Mouse (Mus musculus) stomach, embryonic 16.5 days (tissue): ENCODE measurements at regions not wholly inside any gene's neighbourhood (a gene's known extent, or its start where the extent isn't known, plus 50 kb on each side); places are given as distances from the start of the nearest gene placed in this dataset.

ENCODE experiments used
- ATAC-seq: fragments of 200-750 bp; cut with Nextera tagmentation; 2 replicates; pipeline ENCODE4 v1.8.0; 2017; ENCODE audit warnings: moderate number of reproducible peaks, moderate TSS enrichment; ENCODE audit not compliant: insufficient read depth, low FRiP score
- H3K27ac ChIP-seq: fragments of 300-500 bp; sonication (generic); 2 replicates; pipeline ENCODE4 v1.5.1; 2014; ENCODE audit warnings: low read length
- H3K27me3 ChIP-seq: fragments of 300-500 bp; sonication (generic); 2 replicates; pipeline ENCODE4 v1.6.1; 2014; ENCODE audit warnings: low read length, control low read depth, mixed read lengths; ENCODE audit not compliant: control insufficient read depth, insufficient read depth
- H3K36me3 ChIP-seq: fragments of 300-500 bp; sonication (generic); 2 replicates; pipeline ENCODE4 v1.6.1; 2014; ENCODE audit warnings: low read length; ENCODE audit not compliant: control insufficient read depth, insufficient read depth
- H3K4me1 ChIP-seq: fragments of 300-500 bp; sonication (generic); 2 replicates; pipeline ENCODE4 v1.6.1; 2014; ENCODE audit warnings: low read length, control low read depth, mixed read lengths; ENCODE audit not compliant: control insufficient read depth, insufficient read depth
- H3K4me2 ChIP-seq: fragments of 300-500 bp; sonication (generic); 2 replicates; pipeline ENCODE4 v1.6.1; 2014; ENCODE audit warnings: low read depth, low read length, mixed read lengths
- H3K4me3 ChIP-seq: fragments of 300-500 bp; sonication (generic); replicated peaks from 2 replicates; pipeline ENCODE4 v1.5.1; 2014; ENCODE audit warnings: mild to moderate bottlenecking, low read length
- H3K9ac ChIP-seq: fragments of 300-500 bp; sonication (generic); 2 replicates; pipeline ENCODE4 v1.6.1; 2014; ENCODE audit warnings: low read length
- H3K9me3 ChIP-seq: fragments of 300-500 bp; sonication (generic); replicated peaks from 2 replicates; pipeline ENCODE4 v1.6.1; 2016; ENCODE audit warnings: low read length, control low read depth; ENCODE audit not compliant: control insufficient read depth
- WGBS: fragments of 180-500 bp; shearing (Covaris S2); extraction: QIAGEN DNeasy Blood & Tissue Kit; methylation state at CpG from one replicate; pipeline ENCODE4 v1.1.7; 2014; 5-methylcytosine and 5-hydroxymethylcytosine counted together

DNA sequence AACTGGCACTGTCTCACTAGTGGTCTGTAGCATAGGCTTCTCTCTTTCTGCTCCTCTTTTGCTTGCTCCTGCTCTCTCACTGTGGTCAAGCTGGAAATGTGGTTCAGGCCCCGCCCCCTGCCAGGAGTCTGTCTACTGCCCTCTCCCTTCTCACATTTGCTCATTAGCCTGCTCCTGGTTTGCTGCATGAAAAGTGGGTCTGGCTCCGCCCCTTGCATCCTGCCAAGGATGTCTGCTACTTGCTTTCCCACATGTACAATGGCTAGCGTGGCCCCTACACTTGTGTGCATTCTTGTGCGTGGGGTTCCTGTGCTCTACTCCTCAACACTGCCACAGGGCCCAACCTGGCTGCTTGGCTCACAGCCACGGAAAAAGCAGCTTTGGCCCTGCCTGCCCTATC is 326.7 kb upstream of the Chrm3 start:
- H3K4me2 ChIP-seq: no peak overlapping the region
- H3K27ac ChIP-seq: no peak overlapping the region
- H3K9ac ChIP-seq: no peak overlapping the region
- no peak for ATAC-seq
- 71% methylated on average over 5 of the region's 5 CpGs for WGBS
- H3K4me1 ChIP-seq: no peaks in the 10 kb centered on the region
- no peaks in the 10 kb centered on the region for H3K27me3 ChIP-seq
- H3K4me3 ChIP-seq: no peak overlapping the region
- H3K9me3 ChIP-seq: no peaks in the 10 kb centered on the region
- H3K36me3 ChIP-seq: no peaks in the 10 kb centered on the region

DNA sequence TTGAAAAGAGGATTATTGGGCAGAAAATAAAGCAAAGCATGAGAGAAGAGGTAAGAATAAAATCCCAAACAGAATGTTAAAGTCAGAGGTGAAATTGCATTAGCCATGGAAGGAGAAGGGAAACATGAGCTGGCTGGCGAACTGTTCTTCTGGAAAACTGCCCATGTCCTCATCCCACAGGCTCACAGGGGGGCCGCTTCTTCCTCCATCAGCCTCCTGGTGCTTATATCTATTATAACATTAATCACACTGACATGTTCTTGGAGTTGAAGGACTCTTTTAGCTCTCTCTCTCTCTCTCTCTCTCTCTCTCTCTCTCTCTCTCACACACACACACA is 293.4 kb upstream of the Chrm3 start:
- Histone ChIP-seq H3K4me2 (no peak overlapping the region), H3K4me1 (no peaks in the 10 kb centered on the region), H3K4me3 (no peak overlapping the region), H3K27me3 (no peaks in the 10 kb centered on the region), H3K9me3 (no peaks in the 10 kb centered on the region), H3K9ac (no peak overlapping the region), H3K36me3 (no peaks in the 10 kb centered on the region), H3K27ac (no peak overlapping the region)
- WGBS: 34% methylated on average over 2 of the region's 2 CpGs
- no peak for ATAC-seq

DNA sequence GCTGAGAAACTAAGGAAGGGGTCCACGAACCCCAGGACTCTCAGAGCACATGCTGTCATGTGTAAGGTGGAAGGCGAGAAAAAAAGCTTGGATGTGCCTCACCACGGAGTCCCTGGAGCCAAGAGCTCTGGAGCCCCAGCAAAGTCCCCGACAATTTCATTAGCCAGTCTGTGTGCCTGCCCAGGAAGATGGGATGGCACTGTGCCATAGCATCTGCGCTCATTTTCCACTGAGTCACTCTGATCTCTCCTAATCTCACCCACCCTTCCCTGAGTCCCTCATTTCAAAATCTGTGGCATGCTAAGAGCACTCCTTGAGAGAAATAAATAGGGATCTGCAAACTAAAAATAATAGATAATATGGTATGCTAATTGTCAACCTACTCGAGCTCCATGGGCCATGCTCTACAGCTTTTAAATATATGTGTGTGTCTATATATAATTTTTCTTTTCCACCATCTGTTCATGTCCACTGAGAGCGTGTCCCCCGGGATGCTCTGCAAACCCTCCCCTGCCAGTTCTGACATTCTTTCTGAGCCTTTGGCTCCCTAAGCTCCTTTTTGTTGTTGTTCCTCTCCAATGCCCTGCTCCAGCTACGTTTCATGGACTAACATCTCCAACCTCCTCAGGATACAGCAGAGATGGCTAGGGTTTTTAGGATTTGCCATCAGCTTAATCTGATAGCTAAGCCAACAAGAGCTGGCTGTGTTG is 292.9 kb upstream of the Chrm3 start:
- H3K27me3 ChIP-seq: no peaks in the 10 kb centered on the region

DNA sequence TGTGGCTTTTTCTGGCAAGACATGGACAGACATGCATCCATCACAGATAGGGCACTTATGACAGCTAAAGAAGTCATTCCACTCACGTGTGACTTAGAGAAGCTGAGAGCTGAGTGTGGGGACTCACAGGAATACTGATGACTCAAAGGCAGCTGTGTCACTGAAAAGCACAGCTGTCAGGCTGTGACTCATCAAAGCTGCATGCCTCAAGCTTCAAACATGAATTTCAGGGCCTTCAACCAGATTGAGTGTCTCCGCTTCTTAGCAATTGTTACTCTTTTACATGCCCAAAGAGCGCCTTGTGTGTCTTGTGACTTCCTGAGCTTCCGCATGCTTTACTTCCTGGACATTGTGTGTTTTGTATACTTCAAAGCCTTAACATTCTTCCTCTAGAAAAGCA is 276.2 kb upstream of the Chrm3 start:
- Histone ChIP-seq H3K36me3 (no peaks in the 10 kb centered on the region), H3K4me1 (no peaks in the 10 kb centered on the region), H3K9me3 (no peaks in the 10 kb centered on the region), H3K27me3 (no peaks in the 10 kb centered on the region), H3K4me3 (no peak overlapping the region), H3K4me2 (no peak overlapping the region), H3K27ac (no peak overlapping the region), H3K9ac (no peak overlapping the region)
- no peak for ATAC-seq
- 52% methylated on average over 4 of the region's 4 CpGs for WGBS

More for the DNA sequence above, 292.9 kb upstream of the Chrm3 start:
- H3K9me3 ChIP-seq: no peaks in the 10 kb centered on the region
- H3K4me3 ChIP-seq: no peak overlapping the region
- H3K9ac ChIP-seq: no peak overlapping the region
- no peak for ATAC-seq
- H3K36me3 ChIP-seq: no peaks in the 10 kb centered on the region
- no peak overlapping the region for H3K27ac ChIP-seq
- WGBS: 60% methylated on average over 9 of the region's 9 CpGs
- H3K4me1 ChIP-seq: no peaks in the 10 kb centered on the region
- no peak overlapping the region for H3K4me2 ChIP-seq

DNA sequence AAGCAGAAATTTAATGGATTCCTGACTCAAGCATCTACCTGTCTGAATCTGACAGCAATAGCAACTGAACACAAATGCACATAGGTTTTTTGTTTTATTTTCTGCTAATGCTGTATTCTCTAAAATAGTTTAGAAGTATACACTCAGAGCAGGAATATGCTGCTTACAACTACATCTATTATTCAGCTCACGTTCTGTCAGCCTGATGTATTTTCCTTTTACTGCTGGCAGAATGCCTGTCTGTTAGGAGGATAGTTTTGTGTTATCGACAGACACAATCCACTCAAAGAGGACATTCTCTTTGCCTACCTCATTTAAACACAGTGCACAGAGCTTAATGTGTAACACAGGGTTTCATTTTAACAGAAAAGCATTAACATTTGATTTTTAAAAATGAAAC is 269.8 kb upstream of the Chrm3 start:
- no peak overlapping the region for H3K9ac ChIP-seq
- H3K4me2 ChIP-seq: no peak overlapping the region
- 34% methylated on average over 2 of the region's 2 CpGs for WGBS
- H3K27ac ChIP-seq: no peak overlapping the region
- no peak for ATAC-seq
- H3K4me3 ChIP-seq: no peak overlapping the region
- no peaks in the 10 kb centered on the region for H3K36me3 ChIP-seq
- H3K4me1 ChIP-seq: no peaks in the 10 kb centered on the region
- H3K27me3 ChIP-seq: no peaks in the 10 kb centered on the region
- H3K9me3 ChIP-seq: no peaks in the 10 kb centered on the region

DNA sequence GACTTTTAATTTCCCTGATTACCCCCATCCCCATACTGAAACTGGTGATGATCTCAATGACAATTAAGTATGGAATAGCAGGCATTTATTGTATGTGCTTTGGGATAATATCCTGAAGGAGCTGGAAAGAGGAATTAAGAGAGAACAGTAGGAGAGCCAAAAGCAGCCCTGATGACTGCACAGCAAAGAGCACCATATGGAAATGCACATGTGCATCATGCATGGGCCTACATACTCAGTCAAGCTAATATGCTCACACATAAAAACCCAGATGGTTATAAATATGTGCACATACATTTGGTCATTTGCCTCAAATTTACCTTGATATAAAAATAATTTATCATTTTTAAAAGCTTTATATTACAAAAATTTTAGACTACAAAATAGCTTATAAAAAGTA is 259.0 kb upstream of the Chrm3 start:
- Histone ChIP-seq H3K4me2 (no peak overlapping the region), H3K4me1 (no peaks in the 10 kb centered on the region), H3K27ac (no peak overlapping the region), H3K27me3 (no peaks in the 10 kb centered on the region), H3K9ac (no peak overlapping the region), H3K9me3 (no peaks in the 10 kb centered on the region), H3K4me3 (no peak overlapping the region), H3K36me3 (no peaks in the 10 kb centered on the region)
- no peak for ATAC-seq

DNA sequence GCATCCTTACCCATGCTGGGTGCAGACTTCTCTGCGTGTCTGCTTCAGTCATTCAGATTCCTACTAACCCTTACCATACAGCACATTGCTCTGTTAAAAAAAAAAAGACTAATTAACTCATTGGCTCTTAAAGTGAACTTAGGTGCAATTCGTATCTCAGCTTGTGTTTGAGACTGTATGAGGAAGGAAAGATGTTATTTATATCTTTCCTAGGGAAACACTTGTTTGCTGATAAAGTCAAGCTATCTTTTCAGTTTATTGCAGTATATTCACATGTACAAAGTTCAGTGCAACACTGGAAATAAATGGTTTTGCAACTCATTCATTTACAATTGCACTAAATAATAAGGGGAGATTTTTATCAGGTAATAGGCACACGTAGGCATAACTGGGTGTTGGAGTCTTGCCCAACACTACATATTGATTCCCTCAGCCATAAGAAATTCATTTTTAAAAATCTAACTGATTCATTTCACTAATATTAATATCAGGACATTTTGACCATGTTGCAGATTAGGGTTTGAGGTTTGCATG is 257.8 kb upstream of the Chrm3 start:
- no peaks in the 10 kb centered on the region for H3K36me3 ChIP-seq
- H3K9me3 ChIP-seq: no peaks in the 10 kb centered on the region
- no peaks in the 10 kb centered on the region for H3K27me3 ChIP-seq
- ATAC-seq: no peak
- H3K9ac ChIP-seq: no peak overlapping the region
- H3K4me1 ChIP-seq: no peaks in the 10 kb centered on the region
- WGBS: 64% methylated on average over 3 of the region's 3 CpGs
- H3K4me3 ChIP-seq: no peak overlapping the region
- no peak overlapping the region for H3K4me2 ChIP-seq
- H3K27ac ChIP-seq: no peak overlapping the region

DNA sequence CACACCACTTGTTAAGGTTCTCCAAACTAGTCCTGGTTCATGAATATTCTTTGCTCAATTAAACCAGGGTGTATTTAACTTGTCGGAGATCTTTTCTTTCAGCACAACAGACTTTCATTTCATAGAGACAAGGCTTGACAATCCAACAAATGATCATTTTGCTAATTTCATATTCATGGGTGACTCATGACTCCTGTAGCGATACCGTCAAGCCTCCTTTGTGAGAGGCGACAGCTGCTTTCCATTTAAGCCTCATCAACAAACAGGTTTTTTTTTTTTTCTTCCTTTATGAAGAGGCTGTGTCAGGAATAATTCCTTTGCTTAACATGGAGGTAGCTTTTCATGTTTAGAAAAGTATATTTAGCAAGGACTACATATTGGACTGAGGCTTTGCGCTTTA is 214.3 kb upstream of the Chrm3 start:
- no peak overlapping the region for H3K27ac ChIP-seq
- no peak for ATAC-seq
- 75% methylated on average over 5 of the region's 5 CpGs for WGBS
- H3K9me3 ChIP-seq: no peaks in the 10 kb centered on the region
- H3K4me1 ChIP-seq: no peaks in the 10 kb centered on the region
- H3K9ac ChIP-seq: no peak overlapping the region
- no peaks in the 10 kb centered on the region for H3K27me3 ChIP-seq
- no peak overlapping the region for H3K4me2 ChIP-seq
- no peak overlapping the region for H3K4me3 ChIP-seq
- H3K36me3 ChIP-seq: no peaks in the 10 kb centered on the region

DNA sequence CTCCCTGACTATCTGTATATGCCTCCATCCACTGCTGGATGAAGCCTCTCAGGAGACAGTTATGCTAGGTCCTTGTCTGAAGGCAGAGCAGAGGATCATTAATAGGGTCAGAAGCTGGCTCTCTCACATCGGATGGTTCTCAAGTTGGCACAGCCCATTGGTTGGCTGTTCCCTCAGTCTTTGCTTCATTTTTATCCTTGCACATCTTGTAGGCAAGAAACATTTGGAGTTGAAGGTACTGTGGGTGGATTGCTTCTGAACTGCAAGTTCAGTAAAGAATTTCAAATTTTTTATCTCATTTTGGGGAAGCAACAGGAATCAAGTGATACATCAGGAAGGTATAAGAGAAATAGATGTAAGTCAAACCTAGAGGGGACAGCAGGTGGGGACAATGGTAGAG is 206.2 kb upstream of the Chrm3 start:
- Histone ChIP-seq H3K36me3 (no peaks in the 10 kb centered on the region), H3K27ac (no peak overlapping the region), H3K9ac (no peak overlapping the region), H3K9me3 (no peaks in the 10 kb centered on the region), H3K4me1 (no peaks in the 10 kb centered on the region), H3K4me3 (no peak overlapping the region), H3K4me2 (no peak overlapping the region), H3K27me3 (no peaks in the 10 kb centered on the region)
- no peak for ATAC-seq
- 95% methylated on average over 1 of the region's 1 CpGs for WGBS
